Mouse (Mus musculus) ES-Bruce4 (cell line): ENCODE results near the gene Zbtb9. TPM values are rescaled to one million over a fixed set of nuclear protein-coding genes. Genes with fewer than 3 reads are reported as not detected.

Source experiments
- H3K27ac ChIP-seq: 2 replicates; pipeline ENCODE4 v1.5.1; 2012; ENCODE audit warnings: low read length, inconsistent platforms; ENCODE audit not compliant: insufficient read depth
- H3K27me3 ChIP-seq: 2 replicates; pipeline ENCODE4 v1.6.1; 2012; ENCODE audit warnings: mild to moderate bottlenecking, low read length, inconsistent platforms; ENCODE audit not compliant: control insufficient read depth, poor library complexity, insufficient read depth, severe bottlenecking
- H3K36me3 ChIP-seq: 2 replicates; pipeline ENCODE4 v1.6.1; 2012; ENCODE audit warnings: inconsistent platforms, mild to moderate bottlenecking, low read length, moderate library complexity; ENCODE audit not compliant: control insufficient read depth, poor library complexity, insufficient read depth, severe bottlenecking
- H3K4me1 ChIP-seq: one replicate; pipeline ENCODE4 v1.8.1; 2011; ENCODE audit warnings: low read length; ENCODE audit not compliant: control insufficient read depth, insufficient read depth
- H3K4me3 ChIP-seq: 2 replicates; pipeline ENCODE4 v1.5.1; 2011; ENCODE audit warnings: low read depth, mild to moderate bottlenecking, low read length
- H3K9ac ChIP-seq: 2 replicates; pipeline ENCODE4 v1.6.1; 2012; ENCODE audit warnings: low read depth, mild to moderate bottlenecking, inconsistent platforms; ENCODE audit not compliant: poor library complexity, severe bottlenecking
- H3K9me3 ChIP-seq: replicated peaks from 2 replicates; pipeline ENCODE4 v1.6.1; 2012; ENCODE audit warnings: mild to moderate bottlenecking, low read length, inconsistent platforms; ENCODE audit not compliant: control insufficient read depth, poor library complexity, insufficient read depth, severe bottlenecking
- CTCF ChIP-seq: IDR thresholded peaks from one replicate; pipeline ENCODE4 v1.8.1; 2011; ENCODE audit warnings: low read depth, low read length
- EP300 ChIP-seq: IDR thresholded peaks from 2 replicates; pipeline ENCODE4 v1.6.1; 2011; ENCODE audit warnings: low read depth, low read length; ENCODE audit not compliant: insufficient read depth
- POLR2A ChIP-seq: IDR thresholded peaks from one replicate; pipeline ENCODE4 v1.8.1; 2011; ENCODE audit warnings: low read length; ENCODE audit not compliant: insufficient read depth
- polyA plus RNA-seq: library from polyadenylated mRNA; stranded (reverse); fragments of >200 nt; gene quantifications from 2 replicates; pipeline ENCODE4 v1.2.4, GENCODE M21; 2011; ENCODE audit warnings: low read depth; ENCODE audit not compliant: missing spikeins, insufficient read depth, insufficient read length

Gene Zbtb9
- polyA plus RNA-seq, 1 experiment, result 12.4 TPM

GRCm38 (mm10) chr17:26938731-26939130, 34.2 kb upstream of the Zbtb9 start:
- Histone ChIP-seq H3K36me3 (peaks cover 10% of the 10 kb centered on the region; the same call in 1 of the 2 replicates), H3K9me3 (no peaks in the 10 kb centered on the region), H3K9ac (peak overlapping the region; percentile 71), H3K4me1 (no peaks in the 10 kb centered on the region), H3K4me3 (peak overlapping the region; percentile 77), H3K27ac (peak overlapping the region; percentile 31), H3K27me3 (no peaks in the 10 kb centered on the region)
- no peak for TF ChIP-seq EP300
- no peak for TF ChIP-seq POLR2A
- TF ChIP-seq CTCF, result no peak

- Histone ChIP-seq H3K9ac (peak within 1 kb of the TSS; percentile 71), H3K4me3 (peak within 1 kb of the TSS; percentile 77), H3K9me3 (no peaks in the 10 kb centered on the region), H3K27me3 (no peaks in the 10 kb centered on the region), H3K27ac (peak within 1 kb of the TSS; percentile 62), H3K36me3 (peaks cover 10% of the 10 kb centered on the region; the same call in 1 of the 2 replicates), H3K4me1 (no peaks in the 10 kb centered on the region)
- no peak for TF ChIP-seq POLR2A
- TF ChIP-seq EP300, result 0 out of 2 replicates have a peak, but pooled peaks have one; percentile 32
- no peak for TF ChIP-seq CTCF
Measured at GRCm38 (mm10) chr17:26939178-26939972, 33.6 kb upstream of the Zbtb9 start, which contains the start of gene Cuta. Cuta (minus strand) TSS chr17:26939569.

DNA sequence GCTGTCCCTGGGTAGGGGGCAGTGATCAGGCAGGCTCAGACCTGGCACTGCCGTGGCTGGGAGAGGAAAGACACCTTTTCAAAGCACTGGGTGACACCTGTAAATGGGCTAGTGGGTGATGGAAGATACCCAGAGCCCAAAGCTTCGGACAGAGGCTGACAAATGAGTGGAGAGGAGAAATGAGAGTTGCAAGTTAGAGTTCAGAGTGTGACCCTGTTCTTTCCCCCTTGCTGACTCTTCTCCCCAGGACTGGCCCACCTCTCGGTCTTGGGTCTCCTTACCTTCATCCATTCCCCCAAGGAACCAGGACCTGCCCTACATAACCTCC, 33.0 kb upstream of the Zbtb9 start:
- Histone ChIP-seq H3K4me1 (no peaks in the 10 kb centered on the region), H3K9ac (peak overlapping the region; percentile 60), H3K36me3 (peaks cover 10% of the 10 kb centered on the region; the same call in 1 of the 2 replicates), H3K27me3 (no peaks in the 10 kb centered on the region), H3K4me3 (peak overlapping the region; percentile 71), H3K9me3 (no peaks in the 10 kb centered on the region), H3K27ac (peak overlapping the region; percentile 62)
- TF ChIP-seq EP300 (no peak), CTCF (no peak), POLR2A (no peak)

GRCm38 (mm10) chr17:26941031-26941789, 31.8 kb upstream of the Zbtb9 start, which contains the start of gene Syngap1:
Syngap1 (plus strand) TSS chr17:26941253.
- Histone ChIP-seq H3K9me3 (no peaks in the 10 kb centered on the region), H3K4me1 (no peaks in the 10 kb centered on the region), H3K27me3 (no peaks in the 10 kb centered on the region), H3K27ac (peak within 1 kb of the TSS; percentile 62), H3K36me3 (0 out of 2 replicates have a peak, but pooled peaks cover 8% of the 10 kb centered on the region), H3K4me3 (peak within 1 kb of the TSS; percentile 71), H3K9ac (peak within 1 kb of the TSS; percentile 79)
- TF ChIP-seq EP300, result no peak
- TF ChIP-seq CTCF, result no peak
- no peak for TF ChIP-seq POLR2A

DNA sequence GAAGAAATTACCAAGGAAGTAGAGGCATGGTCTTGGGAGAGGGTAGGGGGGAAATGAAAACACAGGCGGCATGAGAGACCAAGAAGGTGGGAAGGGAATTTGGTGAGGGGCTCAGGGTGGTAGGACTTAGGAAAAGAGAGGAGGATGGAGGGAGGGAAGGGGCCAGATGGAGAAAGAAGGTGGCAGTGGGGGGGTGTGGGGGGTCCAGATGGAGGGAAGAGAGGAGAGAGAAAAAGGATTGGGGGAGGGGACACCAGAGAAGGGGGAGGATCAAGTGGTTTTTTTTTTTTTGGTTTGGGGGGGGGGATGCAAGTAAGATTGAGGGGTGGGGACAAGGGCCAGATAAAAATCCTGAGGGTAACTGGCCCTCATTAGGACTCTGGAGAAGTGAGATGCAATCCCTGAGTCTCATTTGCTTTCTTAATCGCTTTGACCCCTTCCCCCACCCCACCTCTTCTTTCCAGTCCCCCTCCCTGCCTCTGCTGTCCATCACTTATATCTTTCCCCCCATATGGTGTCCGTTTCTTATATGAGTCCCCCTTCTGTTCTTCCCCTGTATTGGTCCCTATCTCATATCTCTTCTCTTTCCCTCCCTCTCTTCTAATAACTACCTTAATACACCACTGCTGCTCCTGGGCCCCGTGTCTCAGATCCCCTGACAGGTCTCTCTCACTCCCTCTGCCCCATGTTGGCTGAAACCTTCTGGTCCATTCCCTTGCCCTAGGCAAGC, 31.0 kb upstream of the Zbtb9 start:
- no peaks in the 10 kb centered on the region for H3K9me3 ChIP-seq
- peak overlapping the region; percentile 54 for H3K4me3 ChIP-seq
- no peak for TF ChIP-seq EP300
- no peak for TF ChIP-seq CTCF
- no peak for TF ChIP-seq POLR2A
- H3K36me3 ChIP-seq, result 0 out of 2 replicates have a peak, but pooled peaks cover 5% of the 10 kb centered on the region
- H3K4me1 ChIP-seq, result no peaks in the 10 kb centered on the region
- peak overlapping the region; percentile 79 for H3K9ac ChIP-seq
- no peaks in the 10 kb centered on the region for H3K27me3 ChIP-seq
- H3K27ac ChIP-seq, result no peak overlapping the region
